Mouse (Mus musculus) left cerebral cortex, adult 8-10 months (tissue): ENCODE measurements around the gene Stx16. TPM values are rescaled to one million over a fixed set of nuclear protein-coding genes. Genes with fewer than 3 reads are reported as not detected.

Experiments
- DNase-seq, 2 experiments: peaks; one replicate each; pipeline ENCODE4 v3.0.0; 2022; ENCODE audit warnings: low spot score in 2 of 2
- total RNA-seq, 4 experiments: library from RNA; stranded (reverse); gene quantifications; 2 replicates each; pipeline ENCODE4 v1.2.4; 2022

Gene Stx16
- total RNA-seq, 4 experiments from 2014 or later, result 60.0 to 66.7 (median 63.1) TPM

DNA sequence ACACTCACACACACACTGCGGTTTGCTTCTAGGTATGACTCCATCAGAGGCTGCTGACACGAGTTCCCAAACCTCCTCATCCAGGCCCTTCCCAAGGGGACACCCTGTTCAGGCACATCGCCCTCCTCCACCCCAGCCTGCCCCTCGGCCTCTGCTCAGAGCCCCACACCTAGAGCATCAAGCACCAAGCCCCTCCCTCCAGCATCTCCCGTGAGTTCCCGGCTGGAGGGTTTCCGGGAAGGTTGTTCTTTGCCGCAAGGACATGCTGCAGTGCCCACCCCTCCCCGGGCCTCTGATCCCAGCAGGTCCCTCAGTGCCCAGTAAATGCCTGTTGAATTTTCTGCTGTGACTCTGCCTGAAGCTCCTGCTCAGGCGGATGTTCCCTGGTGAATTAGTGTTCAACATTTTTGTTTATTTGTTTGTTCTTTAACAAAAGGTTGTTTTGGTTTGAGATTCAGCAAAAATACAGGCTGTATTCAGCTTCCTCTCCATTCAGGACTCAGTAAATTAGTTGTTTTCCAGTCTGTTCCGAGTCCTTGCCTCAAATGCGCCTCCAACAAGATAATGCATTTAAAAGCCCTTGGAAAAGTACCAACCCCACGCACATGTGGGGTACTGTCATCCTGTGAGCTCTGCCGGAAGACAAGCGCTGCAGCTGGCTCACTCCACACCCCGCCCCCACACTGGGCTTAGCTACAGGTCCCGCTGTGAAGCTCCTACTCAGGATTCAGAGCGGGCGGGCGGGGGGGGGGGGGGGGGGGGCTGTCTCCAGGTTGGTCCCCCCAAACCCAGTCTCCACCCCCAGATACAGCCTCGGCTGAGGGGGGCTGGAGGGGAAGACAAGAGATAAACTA is 50.6 kb downstream of the Stx16 start:
- peak in 1 of 2 experiments; percentile 88 for DNase-seq

DNA sequence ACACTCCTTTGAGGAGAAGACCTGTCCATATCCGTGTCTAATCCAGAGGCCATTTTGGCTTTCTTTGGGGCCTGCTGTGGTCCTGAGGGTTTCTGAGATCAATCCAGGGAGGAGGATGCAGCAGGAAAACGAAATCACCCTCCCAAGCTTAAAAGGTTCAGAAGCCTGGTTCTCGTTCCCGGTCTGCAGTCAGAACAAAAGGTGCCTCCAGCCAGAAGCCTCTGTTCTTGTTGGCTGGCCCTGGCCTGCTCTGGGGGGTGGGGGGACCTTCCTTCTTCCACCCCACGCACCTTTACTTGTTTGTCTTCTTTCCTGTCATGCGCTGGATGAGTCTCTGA is 51.2 kb downstream of the Stx16 start:
- DNase-seq, result no peak

GRCm38 (mm10) chr2:174128926-174129325 is 52.8 kb downstream of the Stx16 start:
- DNase-seq, result no peak

GRCm38 (mm10) chr2:174130468-174131097 is 54.5 kb downstream of the Stx16 start:
- DNase-seq, result no peak

- no peak for DNase-seq
Observed at GRCm38 (mm10) chr2:174132413-174132969, 56.4 kb downstream of the Stx16 start.

Other genes with a start within 250 kb of the Stx16 start
- gene Npepl1, start 34.0 kb downstream of the Stx16 start, total RNA-seq, result 10 to 100 TPM; 14.2 to 17.9 (median 16.4) TPM
- gene Gnas, start 208.0 kb downstream of the Stx16 start, total RNA-seq, result 1,000 to 10,000 TPM; 1,754 to 1,798 (median 1,783) TPM